Mouse (Mus musculus) kidney, postnatal 25 days (tissue): Measurements from ENCODE around the gene 4930430A15Rik.

Experiments used
- DNase-seq, 2 experiments: peaks; one replicate each; pipeline ENCODE4 v3.0.0; 2021; ENCODE audit warnings: mixed read lengths in 2 of 2

Gene 4930430A15Rik

DNA sequence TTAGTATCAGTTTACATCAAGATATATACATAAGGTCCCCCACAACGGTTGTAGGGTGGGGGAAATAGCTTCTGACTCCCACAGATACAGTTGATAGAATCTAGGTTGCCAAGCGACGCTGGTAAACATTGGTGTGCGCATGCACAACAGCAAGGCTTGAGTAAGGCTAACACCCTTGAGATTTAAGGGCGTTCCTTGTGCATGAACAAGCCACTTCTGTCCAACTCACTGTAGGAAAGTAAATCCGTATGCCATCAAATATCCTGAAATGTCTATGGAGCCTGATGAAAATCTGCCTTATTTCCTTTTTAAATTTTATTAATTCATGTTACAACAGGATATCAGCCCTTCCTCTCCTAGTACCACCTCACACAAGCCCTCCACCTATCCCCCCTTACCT, at the start of gene 4930430A15Rik:
Gene 4930430A15Rik, minus strand, starts transcription at position 101 of the 400 bp plus-strand sequence.
- DNase-seq, result no peak

DNA sequence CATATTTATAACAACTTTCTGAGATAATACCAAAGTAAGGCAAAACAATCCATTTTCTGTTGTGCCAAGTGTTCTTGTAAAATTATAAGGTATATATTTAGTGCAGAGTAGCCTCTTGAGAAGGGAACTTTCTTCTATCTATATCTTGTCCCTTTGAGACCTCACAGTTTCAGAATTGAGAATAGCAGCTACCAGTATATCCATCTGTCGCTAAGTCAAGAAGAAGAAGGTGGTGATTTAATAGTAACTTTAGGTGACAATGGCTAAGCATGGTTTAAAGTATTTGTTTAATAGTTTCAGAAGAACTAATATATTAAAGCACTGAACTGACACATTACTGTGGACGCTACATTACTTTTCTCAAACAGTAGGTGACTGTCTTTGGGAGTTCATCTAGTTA, 44.6 kb upstream of the 4930430A15Rik start, which contains the start of gene Olfr1277:
Gene Olfr1277, minus strand, starts transcription at position 101 of the 400 bp plus-strand sequence.
- DNase-seq, result no peak

DNA sequence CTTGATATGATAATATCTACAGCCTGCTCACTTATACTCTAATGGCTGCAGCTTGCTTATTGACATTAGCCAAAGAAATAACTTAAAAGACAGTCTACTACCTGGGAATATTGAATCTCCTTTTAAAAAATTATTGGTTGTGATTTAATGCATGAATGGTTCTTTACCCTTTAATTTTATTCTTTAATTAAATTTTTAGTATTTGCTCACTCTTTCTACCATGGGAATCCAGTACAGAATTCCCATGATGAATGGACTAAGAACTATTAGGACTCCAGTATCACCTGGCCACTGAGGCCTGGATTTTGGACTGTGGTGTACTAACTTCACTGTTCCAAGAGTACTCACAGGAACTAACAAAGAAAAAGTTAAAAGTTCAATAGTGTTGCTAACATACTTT, 24.8 kb upstream of the 4930430A15Rik start, which contains the start of gene Olfr1276:
Gene Olfr1276, plus strand, starts transcription at position 301 of the 400 bp plus-strand sequence.
- no peak for DNase-seq

DNA sequence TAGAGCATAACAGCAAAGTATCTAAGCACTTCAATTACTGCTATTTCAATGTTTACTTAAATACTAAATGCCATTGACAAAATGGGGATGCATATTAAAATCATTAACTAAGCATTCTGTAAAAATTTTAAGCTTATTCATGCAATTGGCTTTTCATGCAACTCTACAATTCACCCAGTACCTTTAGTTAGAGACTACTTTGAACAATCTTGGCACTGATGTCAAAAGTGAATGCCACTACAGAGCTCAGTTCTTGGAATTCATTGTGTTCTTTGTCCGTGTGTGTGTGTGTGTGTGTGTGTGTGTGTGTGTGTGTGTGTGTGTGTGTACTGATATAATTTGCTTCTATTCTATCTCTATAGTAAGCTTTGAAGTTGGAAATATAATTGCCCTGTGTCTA, 5.8 kb upstream of the 4930430A15Rik start, which contains the start of gene Olfr1275:
Gene Olfr1275, minus strand, starts transcription at position 101 of the 400 bp plus-strand sequence.
- no peak for DNase-seq

- DNase-seq, result no peak
Observed at GRCm38 (mm10) chr2:111182068-111182467, 47.3 kb downstream of the 4930430A15Rik start.

DNA sequence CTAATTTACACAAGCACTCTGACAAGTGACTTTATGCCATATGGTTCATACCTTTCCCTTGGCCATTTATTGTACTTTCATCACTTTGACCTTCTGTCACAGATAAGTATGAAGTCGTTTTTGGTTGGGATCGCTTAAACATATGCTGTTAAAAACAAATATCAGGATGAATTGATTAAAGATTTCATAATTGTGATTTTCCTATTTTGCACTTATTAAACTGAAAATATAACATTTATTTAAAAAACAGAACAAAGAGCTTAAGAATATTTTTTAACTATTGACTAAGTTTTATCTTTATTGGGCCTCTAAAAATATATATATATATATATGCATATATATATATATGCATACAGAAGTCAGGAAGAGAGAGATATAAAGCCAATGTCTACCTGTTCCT, 76.6 kb downstream of the 4930430A15Rik start, which contains the start of gene Gm15130:
Gene Gm15130, minus strand, starts transcription at position 101 of the 400 bp plus-strand sequence.
- no peak for DNase-seq

DNA sequence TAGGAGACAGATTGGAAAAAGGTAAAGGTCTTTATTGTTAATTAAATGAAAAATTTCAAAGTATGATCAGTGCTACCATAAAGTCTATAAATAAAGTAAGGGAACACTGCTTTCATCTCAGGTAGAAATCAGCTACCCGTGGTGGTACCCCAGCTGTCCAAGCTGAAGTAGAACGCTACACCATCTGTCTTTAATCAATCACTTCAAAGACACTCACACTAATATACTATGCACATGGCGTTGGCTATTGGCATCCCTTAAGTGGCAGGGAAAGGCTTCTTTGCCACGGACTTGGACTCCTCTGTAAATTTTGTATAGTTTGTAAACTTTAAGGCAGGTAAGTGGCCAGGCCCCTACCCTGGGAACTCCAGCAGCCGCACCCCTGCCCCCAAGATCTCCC, 93.7 kb downstream of the 4930430A15Rik start:
- no peak for DNase-seq
